Mouse (Mus musculus): ENCODE measurements at regions not wholly inside any gene's neighbourhood (a gene's known extent, or its start where the extent isn't known, plus 50 kb on each side); places are given as distances from the start of the nearest gene placed in this dataset.
A peak's percentile ranks its signal among the peaks of the same experiment; 100 is the strongest.

DNA sequence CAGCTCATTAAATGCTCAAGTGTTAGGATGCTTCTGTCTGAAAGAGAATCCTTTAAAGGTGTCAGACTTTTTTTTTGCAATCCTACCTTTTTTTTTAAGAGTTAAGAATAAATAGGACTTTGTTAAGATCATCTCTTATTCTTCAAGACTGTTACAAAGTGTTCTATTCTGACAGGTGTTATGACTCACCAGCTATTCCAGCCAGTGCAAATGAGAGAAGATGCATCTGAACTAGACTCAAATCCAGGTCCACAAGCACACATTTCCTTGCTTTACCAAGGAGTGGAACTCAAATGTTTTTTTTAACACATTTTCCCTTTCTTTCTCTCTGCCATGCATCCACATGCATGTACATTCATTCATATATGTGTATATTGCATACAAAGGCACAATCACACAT, 98.4 kb upstream of the Atp10a start:
- Histone ChIP-seq H3K36me3 (no peaks in the 10 kb centered on the region), H3K9me3 (replicated peaks) (no peaks in the 10 kb centered on the region), H3K9ac (replicated peaks) (no peak overlapping the region), H3K27me3 (replicated peaks) (no peaks in the 10 kb centered on the region), H3K4me1 (no peaks in the 10 kb centered on the region), H3K4me3 (replicated peaks) (no peak overlapping the region), H3K27ac (replicated peaks) (no peak overlapping the region), H3K4me2 (no peak overlapping the region)
- ATAC-seq (ENCODE audit: low FRiP score), result no peak

DNA sequence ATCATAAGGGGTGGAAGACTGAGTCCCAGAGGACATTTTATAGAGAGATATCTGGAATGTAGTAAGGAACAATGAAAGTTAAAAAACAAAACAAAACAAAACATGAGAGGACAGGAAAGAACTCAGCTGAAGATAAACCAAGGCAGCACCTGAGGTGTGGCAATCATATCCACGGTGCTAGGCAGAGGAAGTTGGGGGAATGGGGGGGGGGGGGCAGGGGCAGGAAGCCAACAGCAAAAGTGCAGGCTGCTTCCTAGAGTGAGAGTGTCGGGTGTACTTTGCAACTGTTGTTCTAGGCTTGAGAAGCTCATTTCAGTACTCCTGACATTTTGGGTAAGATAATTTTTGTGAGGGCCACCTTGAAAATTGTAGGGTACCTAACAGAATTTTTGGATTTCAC, 87.2 kb upstream of the Atp10a start:
- Histone ChIP-seq H3K4me2 (no peak overlapping the region), H3K9me3 (replicated peaks) (no peaks in the 10 kb centered on the region), H3K4me3 (replicated peaks) (no peak overlapping the region), H3K27me3 (replicated peaks) (no peaks in the 10 kb centered on the region), H3K4me1 (no peaks in the 10 kb centered on the region), H3K36me3 (no peaks in the 10 kb centered on the region), H3K9ac (replicated peaks) (no peak overlapping the region), H3K27ac (replicated peaks) (no peak overlapping the region)
- 65% methylated on average over 2 of the region's 2 CpGs for WGBS
- ATAC-seq (ENCODE audit: low FRiP score), result no peak

DNA sequence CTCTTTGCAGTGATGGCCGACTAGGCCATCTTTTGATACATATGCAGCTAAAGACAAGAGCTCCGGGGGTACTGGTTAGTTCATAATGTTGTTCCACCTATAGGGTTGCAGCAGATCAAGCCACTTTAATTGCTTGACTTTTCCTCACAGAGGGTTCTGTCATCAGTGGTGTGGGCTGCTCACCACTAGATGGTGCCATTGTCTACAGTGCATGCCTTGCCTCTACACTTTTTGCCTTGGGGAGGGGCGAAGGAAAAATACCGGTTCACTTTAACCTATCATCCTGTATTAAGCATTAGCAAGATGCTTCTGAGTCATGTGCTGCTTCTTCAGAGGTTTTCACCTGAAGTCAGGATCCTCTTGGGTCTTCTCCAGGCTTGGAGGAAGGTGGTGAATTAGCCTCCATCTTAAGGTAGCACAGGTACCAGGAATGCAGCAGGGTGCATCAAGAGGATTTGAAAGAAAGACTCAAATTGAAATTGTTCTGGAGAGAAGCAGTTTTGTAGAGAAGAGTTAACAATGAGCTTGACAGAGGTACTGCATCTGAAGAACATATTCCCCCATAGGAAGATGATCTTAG, 71.6 kb upstream of the Atp10a start:
- no peak overlapping the region for H3K9ac ChIP-seq (replicated peaks)
- H3K27ac ChIP-seq (replicated peaks), result no peak overlapping the region
- no peaks in the 10 kb centered on the region for H3K4me1 ChIP-seq
- no peaks in the 10 kb centered on the region for H3K9me3 ChIP-seq (replicated peaks)
- ATAC-seq (ENCODE audit: low FRiP score), result peak; percentile 63
- H3K27me3 ChIP-seq (replicated peaks), result no peaks in the 10 kb centered on the region
- H3K4me2 ChIP-seq, result no peak overlapping the region
- H3K4me3 ChIP-seq (replicated peaks), result no peak overlapping the region
- WGBS, result 19% methylated on average over 4 of the region's 4 CpGs
- H3K36me3 ChIP-seq, result no peaks in the 10 kb centered on the region

DNA sequence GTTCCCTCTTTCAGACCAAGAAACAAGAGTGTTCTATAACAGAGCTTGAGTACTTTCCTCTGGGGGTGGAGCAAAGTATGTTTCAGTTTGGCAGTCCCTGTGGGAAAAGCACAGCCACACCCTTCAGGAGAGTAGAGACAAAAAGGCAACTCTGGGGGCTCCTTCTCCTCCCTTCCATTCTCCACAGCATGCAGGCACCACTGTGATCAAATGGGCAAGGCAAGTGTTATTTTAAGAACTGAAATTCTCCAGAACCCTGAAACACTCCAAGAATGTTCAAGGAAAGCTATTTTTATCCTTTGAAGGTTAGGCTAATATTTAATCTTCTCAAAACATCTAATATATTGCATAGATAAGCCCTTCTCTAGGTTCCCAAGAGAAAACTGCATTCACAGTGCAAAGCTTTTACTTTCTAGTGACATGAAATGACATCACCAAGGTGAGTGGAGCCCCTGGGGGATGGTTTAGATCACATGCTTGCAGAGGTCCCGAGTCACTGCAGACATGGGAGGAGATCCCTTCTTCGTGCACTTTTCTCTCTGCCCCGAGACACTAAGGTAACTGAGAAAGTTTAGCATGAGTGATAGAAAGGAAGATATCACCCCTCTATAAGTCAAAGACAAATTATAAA, 70.2 kb upstream of the Atp10a start:
- no peaks in the 10 kb centered on the region for H3K27me3 ChIP-seq (replicated peaks)
- 73% methylated on average over 3 of the region's 3 CpGs for WGBS
- ATAC-seq (ENCODE audit: low FRiP score), result no peak
- no peaks in the 10 kb centered on the region for H3K9me3 ChIP-seq (replicated peaks)
- no peak overlapping the region for H3K4me2 ChIP-seq
- no peaks in the 10 kb centered on the region for H3K4me1 ChIP-seq
- no peak overlapping the region for H3K27ac ChIP-seq (replicated peaks)
- no peak overlapping the region for H3K9ac ChIP-seq (replicated peaks)
- H3K4me3 ChIP-seq (replicated peaks), result no peak overlapping the region
- H3K36me3 ChIP-seq, result no peaks in the 10 kb centered on the region

DNA sequence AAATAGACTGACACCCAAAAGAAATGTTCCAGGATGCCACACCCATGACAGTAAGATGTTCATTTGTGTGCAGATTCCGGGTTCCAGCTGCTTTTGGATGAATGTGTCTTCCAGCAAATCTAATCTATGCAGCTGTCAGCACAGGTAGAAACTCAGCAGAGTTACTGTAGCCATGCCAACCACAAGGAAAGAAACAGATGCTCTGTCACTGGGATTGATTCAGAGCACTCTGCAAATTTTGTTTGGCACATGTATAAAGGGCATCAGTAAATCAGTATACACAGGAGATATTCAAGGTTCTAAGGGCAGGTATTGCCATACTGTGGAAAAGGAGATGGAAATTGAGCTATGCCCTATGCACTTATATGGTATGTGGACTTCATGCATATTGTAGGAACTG, 60.0 kb upstream of the Atp10a start:
- Histone ChIP-seq H3K9ac (replicated peaks) (no peak overlapping the region), H3K4me3 (replicated peaks) (no peak overlapping the region), H3K27ac (replicated peaks) (no peak overlapping the region), H3K4me2 (no peak overlapping the region), H3K27me3 (replicated peaks) (no peaks in the 10 kb centered on the region), H3K9me3 (replicated peaks) (no peaks in the 10 kb centered on the region), H3K36me3 (no peaks in the 10 kb centered on the region), H3K4me1 (no peaks in the 10 kb centered on the region)
- WGBS, result 71% methylated on average over 1 of the region's 1 CpGs
- ATAC-seq (ENCODE audit: low FRiP score), result no peak
